Mouse (Mus musculus): ENCODE measurements around the gene Ccdc12.

DNA sequence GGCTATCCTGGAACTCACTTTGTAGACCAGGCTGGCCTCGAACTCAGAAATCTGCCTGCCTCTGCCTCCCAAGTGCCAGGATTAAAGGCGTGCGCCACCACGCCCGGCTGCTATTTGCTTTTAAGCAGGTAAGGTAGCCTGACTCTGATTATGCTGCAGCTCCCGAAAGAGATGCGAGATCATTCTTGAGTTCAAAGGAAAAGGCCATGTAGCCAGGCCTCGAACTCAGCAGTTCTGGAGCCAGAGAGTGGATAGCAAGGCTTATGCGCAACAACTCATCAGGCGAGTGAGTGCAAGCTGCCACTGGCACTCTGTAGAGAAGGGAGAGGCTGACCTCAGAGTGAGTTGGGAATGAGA lies 674 bp upstream of the Ccdc12 start:
- no peak for TF ChIP-seq POLR2A (IDR thresholded peaks at IDR 0.05; ENCODE audit: insufficient read length, low read depth)
- no peak for TF ChIP-seq MAX (IDR thresholded peaks at IDR 0.05; ENCODE audit: low read depth)
- TF ChIP-seq SRF (IDR thresholded peaks at IDR 0.05; ENCODE audit: control insufficient read depth, insufficient read length, low read depth) = no peak
- no peak for TF ChIP-seq USF1 (IDR thresholded peaks at IDR 0.05; ENCODE audit: low read depth)
- TF ChIP-seq MYOD1 (IDR thresholded peaks at IDR 0.05; ENCODE audit: control insufficient read depth in 1 of 3, insufficient read length in 2 of 3, low read depth in 2 of 3) = no peak
- TF ChIP-seq MYOG (IDR thresholded peaks at IDR 0.05; ENCODE audit: control insufficient read depth in 1 of 3, insufficient read depth in 1 of 3, insufficient read length in 2 of 3, low read depth in 2 of 3) = no peak
- no peak for TF ChIP-seq POLR2AphosphoS2 (IDR thresholded peaks at IDR 0.05; ENCODE audit: insufficient read length, low read depth)
- no peak for TF ChIP-seq CEBPB (IDR thresholded peaks at IDR 0.05; ENCODE audit: insufficient read depth, poor library complexity, severe bottlenecking)
- TF ChIP-seq TCF3 (IDR thresholded peaks at IDR 0.05; ENCODE audit: insufficient read length, low read depth) = no peak
- TF ChIP-seq E2F4 (IDR thresholded peaks at IDR 0.05; ENCODE audit: insufficient read depth) = no peak
- no peak for TF ChIP-seq REST (IDR thresholded peaks at IDR 0.05; ENCODE audit: insufficient read depth, insufficient read length)

All from myocyte (in vitro differentiated cells).